Mouse (Mus musculus): ENCODE results near the gene Fads3.
A peak's percentile ranks its signal among the peaks of the same experiment; 100 is the strongest.

Gene Fads3

DNA sequence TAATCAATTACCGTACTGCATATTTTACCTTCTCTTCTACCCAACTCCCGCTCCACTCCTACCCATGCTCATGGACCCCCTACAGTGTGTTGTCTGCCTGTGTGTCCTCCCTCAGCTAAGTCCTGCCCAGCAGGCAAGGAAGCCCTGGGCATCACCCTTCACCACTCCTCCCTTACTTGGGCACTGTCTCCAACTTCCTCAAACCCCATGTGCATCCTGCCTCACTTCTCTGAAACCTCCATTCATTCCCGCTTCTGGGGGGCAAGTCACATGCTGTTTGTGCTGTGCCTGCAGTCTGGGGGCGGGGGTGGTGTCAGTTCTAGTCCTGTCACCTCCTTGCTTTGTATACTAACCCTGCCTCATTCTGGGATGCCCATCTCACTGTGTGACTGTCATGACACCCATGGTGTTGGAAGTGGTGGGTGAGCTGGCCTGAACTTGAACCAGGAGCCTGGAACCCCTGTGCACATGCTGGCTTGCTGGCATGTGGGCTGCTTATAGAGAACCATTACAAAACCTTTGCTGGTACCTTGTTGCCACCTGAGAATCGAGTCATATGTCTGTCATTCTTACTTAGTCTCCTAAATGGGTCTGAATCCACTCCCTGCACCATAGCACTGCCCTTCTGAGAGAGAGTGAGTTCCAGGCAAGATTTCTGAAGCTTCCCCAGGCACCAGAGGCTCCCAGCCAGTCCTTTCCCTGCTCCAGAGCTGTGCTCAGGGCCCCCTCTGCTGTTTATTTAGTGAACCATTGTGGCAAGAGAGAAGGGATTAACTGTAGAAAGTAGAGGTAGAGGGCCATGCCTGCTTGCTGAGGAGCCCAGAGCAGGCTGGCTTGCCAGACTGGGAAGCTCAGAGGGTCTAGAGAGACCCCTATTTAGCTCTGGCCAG, 18.7 kb upstream of the Fads3 start:
- DNase-seq: no peak

DNA sequence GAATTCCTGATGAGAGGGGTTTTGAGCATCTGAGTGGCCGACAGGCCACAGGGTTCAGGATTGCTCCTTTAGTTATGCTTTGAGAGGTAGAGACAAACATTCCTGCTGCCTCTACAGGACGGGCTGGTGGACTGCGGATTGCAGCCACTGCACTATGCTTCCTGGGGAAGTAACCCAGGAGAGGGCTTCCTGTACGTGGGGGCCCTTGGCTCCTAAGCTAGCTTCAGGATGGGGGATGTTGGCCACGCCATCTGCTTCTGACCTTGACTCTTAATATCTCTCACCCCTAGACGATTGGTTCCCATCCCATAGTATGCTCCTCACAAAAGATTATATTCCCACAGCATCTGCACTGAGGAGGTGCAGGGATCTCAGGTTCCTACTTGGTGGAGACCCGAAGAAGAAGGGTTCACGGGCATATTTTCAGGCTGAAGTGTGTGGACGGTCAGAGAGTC, 18.0 kb upstream of the Fads3 start:
- DNase-seq: no peak

DNA sequence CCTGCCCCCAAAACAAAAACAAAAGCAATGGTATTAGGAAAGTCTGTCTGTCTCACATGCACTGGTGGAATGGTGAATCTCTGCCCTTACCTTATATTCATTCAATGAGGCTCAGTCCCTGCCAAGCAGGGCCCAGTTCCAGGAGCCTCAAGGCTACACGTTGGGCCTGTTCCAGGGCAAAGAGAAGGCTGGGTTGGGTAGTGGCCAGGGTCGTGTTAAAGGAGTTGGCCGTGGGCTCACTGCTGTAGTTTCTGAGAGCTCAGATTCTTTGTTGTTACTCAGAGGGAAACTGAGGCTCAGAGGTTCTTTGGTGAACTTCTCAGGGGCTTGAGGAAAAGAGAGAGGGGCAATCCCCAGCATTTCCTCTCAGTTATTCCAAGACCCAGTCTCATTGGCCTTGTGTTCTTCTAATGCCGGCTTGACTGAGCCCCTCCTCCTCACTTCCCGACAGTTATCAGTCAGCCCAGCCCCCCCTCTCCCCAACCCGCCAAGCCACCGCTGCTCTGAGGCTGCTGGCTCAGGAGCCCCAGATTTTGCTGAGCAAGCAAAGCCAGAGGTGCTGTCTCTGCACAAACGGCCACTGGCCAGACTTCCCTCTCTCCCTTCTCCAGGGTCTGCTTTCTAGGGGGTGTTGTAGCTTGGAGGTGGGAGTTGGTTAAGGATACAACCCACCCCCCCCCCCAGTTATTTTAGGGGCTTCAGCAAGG, 16.0 kb upstream of the Fads3 start:
- no peak for DNase-seq

DNA sequence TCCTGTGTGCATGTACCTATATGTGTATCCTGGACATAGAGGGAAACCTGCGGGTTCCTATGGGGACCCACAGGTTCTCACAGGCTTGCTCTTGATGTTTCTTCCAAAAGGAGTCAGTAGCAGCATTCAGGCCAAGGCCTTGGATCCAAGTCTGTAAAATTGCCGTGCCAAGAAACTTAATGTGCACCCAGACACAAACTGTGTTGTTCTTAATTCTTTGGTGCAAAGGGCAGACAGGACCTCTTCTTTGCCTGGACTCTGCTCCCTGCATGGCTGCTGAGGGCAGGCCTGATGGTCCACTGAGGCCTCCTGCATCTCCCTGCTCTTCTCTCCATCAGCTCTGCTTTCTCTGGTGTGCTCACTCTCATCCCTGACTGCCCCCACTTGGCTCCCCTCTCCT, 11.6 kb upstream of the Fads3 start:
- DNase-seq: no peak

DNA sequence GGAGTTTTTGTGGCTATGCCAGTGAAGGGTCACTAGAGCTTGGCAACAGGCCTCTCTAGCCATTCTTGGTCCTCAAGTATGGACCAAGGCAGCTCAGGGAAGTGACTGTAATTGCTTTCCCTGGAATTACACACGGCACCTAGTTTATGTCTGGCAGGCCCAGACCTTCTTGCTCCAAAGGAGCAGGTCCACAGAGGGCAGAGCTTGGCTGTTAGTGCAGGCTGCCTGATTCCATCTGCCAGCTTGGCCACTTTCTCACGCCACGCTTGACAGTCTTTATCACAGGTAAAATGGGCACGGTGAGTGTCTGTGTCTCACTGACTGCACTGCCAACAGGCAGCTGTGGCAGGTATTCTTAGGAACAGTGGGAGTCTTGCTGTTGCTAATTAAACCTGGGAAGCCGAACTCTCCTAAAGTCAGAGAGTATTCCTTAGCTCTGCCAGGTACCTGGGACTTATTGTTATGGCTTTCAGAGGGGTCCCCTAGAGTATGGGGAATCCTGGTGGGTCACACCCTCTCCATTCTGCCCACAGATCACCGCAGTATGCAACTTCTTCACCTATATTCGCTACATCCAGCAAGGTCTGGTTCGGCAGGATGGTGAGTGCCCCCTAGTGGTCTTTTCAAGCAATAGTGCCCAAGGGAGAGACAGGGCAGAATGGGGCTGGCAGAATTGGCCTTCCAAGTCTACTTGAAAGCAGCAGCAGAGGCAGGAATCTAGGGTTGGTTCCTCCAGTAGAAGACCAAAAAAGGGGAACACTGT, 8.0 kb upstream of the Fads3 start:
- DNase-seq: peak; percentile 70

DNA sequence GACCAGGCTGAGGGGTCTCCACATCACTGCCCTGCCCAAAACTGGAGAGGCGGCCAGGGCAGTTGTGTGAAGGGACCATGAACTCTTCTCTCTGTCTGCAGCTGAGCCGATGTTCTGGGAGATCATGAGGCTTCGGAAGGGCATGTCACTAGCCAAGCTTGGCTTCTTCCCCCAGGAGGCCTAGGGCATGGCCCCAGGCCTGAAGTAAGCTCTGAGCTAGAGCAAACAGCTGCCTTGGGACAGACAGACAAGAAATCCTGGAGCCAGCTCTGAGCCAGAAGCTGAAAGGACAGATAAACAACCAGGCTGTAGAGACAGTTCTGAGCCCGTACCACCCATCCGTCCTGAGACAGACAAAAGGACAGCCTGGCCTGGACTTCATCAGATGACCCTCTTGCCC, 7.0 kb upstream of the Fads3 start:
- no peak for DNase-seq

DNA sequence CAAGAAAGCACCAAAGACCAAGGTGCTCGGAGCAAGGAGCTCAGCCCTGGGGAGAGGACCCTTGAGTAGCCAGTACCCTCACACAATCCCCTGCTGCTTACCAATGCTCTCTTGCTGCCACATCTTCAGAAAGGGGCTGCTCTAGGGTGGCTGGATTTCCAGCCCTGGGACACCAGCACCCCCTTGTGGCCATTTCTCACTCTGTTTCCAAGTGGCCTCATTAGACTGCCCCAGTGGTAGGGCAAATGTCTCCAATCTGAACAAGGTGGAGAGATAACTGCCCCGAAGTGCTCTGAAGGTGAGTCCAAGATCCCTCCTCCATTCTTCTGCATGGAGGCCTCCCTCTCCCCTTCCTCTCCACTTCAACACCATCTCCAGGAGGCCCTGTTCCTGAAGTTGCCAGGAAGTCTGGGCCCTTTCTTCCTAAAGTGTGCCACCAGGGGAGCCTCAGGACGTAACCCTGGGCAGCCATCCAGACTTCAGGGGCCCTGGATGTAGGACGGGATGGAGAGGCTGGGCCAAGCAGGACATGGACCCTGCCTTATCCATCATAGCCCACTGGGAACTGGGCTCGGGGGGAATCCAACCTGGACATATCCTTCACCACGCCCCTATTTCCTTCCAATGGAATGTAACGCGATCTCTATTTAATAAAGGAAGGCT, 6.5 kb upstream of the Fads3 start:
- peak; percentile 61 for DNase-seq

DNA sequence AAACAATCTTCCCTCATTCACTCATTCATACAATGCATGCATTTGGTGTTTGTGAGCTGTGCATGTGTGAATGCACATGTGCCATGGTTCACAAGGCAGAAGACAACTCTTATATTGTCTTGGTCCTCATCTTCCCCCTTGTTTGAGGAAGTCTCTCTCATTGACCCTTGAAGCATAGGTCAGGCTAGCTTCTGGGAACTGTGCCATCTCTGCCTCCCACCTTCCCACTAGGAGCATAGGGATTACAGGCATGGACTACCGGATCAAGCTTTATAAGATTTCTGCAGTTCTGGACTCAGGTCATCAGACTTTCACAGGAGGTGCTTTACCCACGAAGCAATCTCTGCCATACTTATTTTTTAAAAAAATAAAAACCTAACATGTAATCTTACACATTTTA, 3.8 kb upstream of the Fads3 start:
- no peak for DNase-seq

DNA sequence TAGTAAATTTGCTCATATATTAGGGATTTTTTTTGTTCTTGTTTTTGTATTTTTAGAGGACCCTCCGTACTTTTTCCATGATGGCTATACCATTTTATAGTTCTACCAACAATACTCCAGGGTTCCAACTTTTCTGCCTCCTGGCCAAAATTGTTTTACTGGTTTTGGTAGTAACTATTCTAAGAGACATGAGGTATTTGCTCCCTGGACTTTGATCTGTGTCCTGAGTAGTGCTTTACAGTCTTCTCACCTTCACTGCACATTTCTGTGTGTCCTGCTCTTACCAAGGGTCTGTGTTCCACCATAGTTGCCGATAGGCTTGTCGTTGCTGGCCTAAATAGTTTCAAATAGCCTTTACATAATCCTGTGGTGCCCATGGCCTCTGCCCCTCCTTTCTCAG, 3.0 kb upstream of the Fads3 start:
- no peak for DNase-seq

DNA sequence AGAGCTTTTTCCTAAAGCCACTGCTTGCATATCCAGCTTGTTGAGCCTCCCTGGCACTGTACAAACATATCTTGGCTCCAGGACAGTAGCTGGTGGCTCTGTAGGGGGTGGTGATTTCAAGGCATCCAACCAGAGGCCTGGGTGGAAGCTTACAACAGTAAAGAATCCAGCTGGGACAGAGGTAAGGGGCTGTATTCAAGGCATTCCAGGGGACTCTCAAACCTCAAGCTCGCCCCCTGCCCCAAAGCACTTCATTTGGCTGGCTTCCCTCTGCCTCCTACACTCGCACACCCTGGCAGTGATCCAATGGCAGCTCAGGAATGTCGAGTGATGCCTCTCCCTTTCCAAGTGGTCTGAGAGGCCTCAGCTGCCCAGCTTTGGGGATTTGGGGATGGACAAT, 2.5 kb upstream of the Fads3 start:
- peak; percentile 58 for DNase-seq

DNA sequence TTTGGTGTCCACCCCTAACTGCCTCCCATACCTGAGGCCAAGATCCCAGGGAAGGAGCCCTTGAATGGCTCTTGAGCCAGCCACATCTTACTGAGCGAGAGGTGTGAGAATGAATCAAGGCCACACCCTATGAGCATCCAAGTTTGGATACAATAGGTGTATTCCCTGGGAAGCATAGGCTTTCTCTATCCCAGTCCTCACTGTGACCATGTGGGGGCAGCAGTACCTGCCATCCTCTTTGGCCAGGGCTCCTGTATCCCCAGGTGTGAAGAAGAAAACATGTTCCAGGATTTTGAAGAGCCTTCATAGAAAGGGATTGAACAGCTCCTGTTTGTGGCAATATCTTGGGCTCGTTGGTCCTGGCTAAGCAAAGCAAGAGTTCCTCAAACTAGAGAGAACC, 1.8 kb upstream of the Fads3 start:
- peak; percentile 51 for DNase-seq

DNA sequence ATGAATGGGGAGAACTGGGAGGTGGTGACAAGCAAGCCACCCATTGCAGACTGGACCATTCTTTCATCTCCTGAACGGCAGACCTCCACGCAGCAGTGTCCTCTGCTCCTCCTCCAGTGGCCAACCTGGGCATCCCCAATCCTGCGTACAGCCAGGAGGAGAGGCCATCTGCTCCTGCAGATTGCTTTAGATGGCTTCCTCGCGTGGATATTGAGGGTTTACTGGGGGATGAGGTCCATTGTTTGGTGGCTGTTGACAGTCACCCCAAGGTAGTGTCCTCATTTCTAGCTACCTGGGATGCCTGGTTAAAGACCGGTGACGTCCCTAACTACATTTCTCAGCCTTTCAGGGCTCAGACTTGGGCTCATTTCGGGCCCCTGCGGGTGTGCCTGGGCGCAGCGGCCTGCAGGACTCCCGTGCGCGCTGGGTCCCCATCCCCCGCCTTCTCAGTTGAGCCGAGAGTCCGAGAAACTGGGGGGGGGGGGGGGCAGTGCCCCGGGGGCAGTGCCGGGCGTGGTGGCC, 442 bp upstream of the Fads3 start:
- peak; percentile 86 for DNase-seq

DNA sequence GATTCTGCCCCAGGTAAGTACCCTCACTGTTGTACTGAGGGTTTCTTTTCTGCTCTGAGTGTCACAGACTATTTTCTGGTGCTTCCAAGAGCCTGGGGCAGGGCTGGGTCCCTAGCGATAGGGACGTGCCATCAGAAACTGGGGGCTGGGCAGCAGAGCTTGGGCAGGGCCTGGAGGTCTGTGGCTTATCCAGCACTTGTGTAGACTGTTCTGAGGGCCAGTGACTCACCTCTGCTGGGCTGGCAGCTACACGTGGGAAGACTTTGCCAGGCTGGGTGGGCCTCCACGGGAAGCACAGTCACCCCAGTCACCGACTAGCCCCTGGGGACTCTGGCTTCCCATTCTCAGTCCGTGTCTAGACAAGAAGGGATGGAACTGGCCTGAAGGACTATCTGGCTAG, 863 bp downstream of the Fads3 start:
- peak; percentile 67 for DNase-seq

DNA sequence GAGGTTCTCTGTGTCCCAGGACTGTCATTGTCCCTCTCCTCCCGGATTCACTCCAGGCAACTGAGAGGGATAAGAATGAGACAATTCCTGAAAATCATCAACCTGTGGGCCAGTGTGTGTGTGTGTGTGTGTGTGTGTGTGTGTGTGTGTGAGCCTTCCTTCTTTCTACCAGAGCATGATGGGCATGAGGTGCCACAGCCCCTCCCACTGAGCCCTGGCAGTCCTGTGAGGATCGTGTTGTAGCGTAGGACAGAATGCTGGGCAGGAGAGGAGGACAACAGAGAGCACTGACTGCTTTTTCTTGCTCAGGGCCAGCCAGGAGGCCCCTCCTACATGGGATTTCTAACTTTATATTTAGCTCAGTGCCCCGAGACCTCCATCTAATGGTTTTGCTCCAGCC, 1.4 kb downstream of the Fads3 start:
- peak; percentile 50 for DNase-seq

DNA sequence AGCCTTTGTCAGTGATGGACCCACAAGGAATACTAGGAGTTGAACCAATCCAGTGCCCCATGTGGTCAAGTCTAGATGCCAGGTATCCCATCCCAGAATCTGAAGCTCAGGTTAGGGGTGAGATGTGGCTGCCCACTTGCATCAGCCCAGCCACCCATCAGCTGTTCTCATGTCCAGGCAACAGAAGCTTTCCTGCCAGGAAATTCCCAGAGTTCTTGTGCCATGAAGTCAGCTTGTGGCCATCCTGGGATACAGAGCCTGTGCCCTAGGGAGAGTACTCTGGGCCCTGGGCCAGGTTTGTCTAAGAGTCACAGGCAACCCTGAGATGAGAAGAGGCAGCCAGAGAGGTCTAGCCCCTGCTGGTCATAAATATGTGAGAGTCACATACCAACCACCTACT, 2.3 kb downstream of the Fads3 start:
- no peak for DNase-seq

DNA sequence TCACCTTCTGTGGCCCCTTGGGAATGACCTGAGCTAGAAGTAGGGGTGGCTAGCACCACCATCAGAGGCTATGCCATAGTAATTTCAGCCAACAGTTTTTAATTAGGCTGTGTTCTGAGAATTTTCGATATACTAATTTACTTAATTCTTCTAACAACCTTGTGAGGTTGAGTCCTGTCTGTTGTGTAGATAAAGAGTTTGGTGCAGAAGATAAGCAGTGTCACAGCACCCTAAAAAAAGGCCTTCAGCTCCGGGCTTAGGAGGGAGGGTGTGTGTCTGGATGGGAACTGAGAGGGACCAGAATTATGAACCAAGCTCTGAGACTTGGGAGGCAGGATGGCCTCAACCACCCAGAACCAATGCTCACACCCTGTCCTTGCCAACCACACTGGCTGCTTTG, 4.3 kb downstream of the Fads3 start:
- DNase-seq: no peak

DNA sequence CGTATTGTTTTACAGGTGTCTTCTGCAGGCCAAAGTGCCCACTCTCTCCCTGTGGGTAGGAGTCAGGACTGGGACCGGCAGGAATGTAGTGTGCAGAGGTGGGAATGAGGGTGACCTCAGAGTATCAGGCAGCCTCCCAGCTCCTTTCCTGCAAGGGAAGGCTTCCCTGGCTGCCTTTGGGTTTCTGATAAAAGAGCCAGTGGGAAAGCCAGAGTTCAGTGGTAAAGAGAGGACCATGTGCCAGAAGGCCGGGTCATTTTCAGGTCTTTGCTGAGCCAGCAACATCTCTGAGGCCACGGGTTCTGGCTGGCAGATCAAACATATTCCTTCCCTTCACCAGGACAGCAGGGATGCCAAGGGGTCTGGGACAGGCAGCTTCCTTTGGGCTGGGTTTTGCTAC, 5.0 kb downstream of the Fads3 start:
- DNase-seq: no peak

DNA sequence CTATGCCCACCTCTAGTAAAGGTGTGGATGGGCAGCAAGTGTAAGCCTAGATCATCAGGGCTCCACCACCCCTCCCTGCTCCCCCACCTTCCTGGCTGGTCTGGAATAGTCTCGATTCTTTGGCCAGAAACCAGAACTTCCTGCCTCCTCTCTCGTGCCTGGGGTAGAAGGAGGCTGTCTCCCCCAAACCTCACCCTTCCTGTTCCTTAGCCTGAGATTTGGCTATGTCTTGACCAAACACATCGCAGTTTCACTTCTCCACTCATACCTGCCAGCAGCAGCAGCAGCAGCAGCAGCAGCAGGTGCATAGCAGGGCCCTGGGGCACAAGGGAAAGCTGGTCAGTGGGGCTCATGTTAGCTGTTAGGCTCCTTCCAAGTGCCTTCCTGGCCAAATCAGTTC, 5.6 kb downstream of the Fads3 start:
- DNase-seq: no peak

DNA sequence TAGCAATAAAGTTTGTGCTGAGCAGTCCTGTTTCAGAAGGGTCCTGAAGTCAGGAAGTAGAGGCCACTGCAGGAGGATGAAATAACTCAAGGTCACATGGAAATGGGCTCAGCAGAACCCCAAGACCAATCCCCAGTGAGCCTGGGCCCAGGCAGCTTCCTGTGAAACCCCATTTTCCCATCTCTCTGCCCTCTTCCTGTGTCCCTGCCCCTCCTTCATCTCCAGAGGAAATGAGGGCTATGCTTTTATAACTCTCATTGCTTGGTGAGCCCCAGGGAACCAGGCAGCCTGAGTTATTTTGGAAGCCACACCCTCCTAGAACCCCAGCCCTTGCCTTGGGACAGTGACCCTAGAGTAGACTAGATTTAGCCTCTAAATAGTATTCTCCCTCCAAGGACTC, 8.2 kb downstream of the Fads3 start:
- no peak for DNase-seq

DNA sequence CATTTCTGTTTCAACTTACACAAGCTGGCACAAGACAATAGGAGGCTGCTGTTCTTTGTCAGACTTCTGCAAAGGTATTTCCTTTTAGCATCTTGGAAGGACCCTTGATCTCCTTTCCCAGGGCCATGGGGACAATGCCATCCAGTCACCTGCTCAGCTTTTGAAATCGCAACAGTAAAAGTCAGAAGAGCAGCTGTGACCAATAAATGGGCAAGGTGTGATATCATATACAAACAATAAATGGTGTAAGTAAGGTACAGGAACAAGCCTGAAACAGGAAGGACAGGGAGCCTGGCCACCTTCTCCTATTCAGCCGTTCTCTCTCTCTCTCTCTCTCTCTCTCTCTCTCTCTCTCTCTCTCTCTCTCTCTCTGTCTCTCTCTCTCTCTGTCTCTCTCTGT, 9.1 kb downstream of the Fads3 start:
- no peak for DNase-seq

DNA sequence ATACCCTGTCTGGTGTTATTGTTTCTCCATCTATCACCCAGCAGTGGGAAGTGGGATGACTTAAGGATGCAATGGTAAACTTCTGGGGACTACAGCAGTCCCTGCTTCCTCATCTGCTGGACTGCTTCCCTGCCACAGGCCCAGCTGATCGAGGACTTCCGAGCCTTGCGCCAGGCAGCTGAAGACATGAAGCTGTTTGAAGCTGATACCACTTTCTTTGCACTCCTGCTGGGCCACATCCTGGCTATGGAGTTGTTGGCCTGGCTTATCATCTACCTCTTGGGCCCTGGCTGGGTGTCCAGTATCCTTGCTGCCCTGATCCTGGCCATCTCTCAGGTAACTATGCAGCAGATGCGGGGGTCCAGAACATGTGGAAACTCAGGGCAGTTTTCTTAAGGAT, 11.3 kb downstream of the Fads3 start:
- no peak for DNase-seq

DNA sequence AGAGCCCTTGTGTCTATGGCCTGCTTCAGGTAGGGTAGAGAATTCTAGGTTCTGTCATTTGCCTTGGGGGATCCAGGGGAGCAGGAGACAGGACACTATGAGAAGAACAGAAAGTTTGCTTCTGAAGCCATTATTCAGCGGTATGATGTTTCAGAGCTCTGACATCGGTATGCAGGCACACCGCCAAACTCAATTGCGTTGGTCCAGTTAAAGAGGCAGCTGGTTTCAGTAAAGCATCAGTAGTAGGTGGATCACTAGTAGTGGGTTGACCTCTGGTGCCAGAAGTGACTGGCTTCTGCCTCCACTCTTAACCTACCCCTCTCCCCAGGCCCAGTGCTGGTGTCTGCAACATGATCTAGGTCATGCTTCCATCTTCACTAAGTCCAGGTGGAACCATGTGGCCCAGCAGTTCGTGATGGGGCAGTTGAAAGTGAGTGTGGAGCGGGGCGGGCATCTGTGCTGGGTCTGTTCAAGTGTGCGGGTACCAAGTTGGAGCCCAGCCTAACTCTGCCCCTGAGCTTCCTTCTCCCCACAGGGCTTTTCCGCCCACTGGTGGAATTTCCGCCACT, 12.4 kb downstream of the Fads3 start:
- no peak for DNase-seq

Data from cerebellum, adult 9-11 months (tissue).